Mouse (Mus musculus) kidney, postnatal 0 days (tissue): ENCODE measurements around the gene Hoxd12. TPM values are rescaled to one million over a fixed set of nuclear protein-coding genes. Genes with fewer than 3 reads are reported as not detected.
A peak's percentile ranks its signal among the peaks of the same experiment; 100 is the strongest.

ENCODE experiments used
- ATAC-seq: fragments of 200-750 bp; cut with Nextera tagmentation; replicated peaks from 2 replicates; pipeline ENCODE4 v1.8.0; 2017; ENCODE audit warnings: low read depth, moderate number of reproducible peaks, moderate TSS enrichment, moderate library complexity; ENCODE audit not compliant: low FRiP score
- DNase-seq: peaks from one replicate; pipeline ENCODE4 v3.0.0-alpha.2; 2016; ENCODE audit warnings: low spot score
- H3K27ac ChIP-seq: fragments of 300-500 bp; sonication (generic); 2 replicates; pipeline ENCODE4 v1.5.1; 2014; ENCODE audit warnings: mild to moderate bottlenecking
- H3K27me3 ChIP-seq: fragments of 300-500 bp; sonication (generic); 2 replicates; pipeline ENCODE4 v1.6.1; 2014; ENCODE audit warnings: low read length, mixed read lengths; ENCODE audit not compliant: insufficient read depth
- H3K36me3 ChIP-seq: fragments of 300-500 bp; sonication (generic); 2 replicates; pipeline ENCODE4 v1.6.1; 2014; ENCODE audit warnings: low read length, mixed read lengths; ENCODE audit not compliant: insufficient read depth
- H3K4me1 ChIP-seq: fragments of 300-500 bp; sonication (generic); replicated peaks from 2 replicates; pipeline ENCODE4 v1.6.1; 2014; ENCODE audit warnings: antibody characterized with exemption, low read length, mixed read lengths; ENCODE audit not compliant: insufficient read depth
- H3K4me2 ChIP-seq: fragments of 300-500 bp; sonication (generic); 2 replicates; pipeline ENCODE4 v1.6.1; 2014; ENCODE audit warnings: mild to moderate bottlenecking, low read length, moderate library complexity, mixed read lengths
- H3K4me3 ChIP-seq: fragments of 300-500 bp; sonication (generic); replicated peaks from 2 replicates; pipeline ENCODE4 v1.5.1; 2014; ENCODE audit warnings: low read depth, low read length
- H3K9ac ChIP-seq: fragments of 300-500 bp; sonication (generic); 2 replicates; pipeline ENCODE4 v1.6.1; 2014; ENCODE audit warnings: low read depth, low read length
- H3K9me3 ChIP-seq: fragments of 300-500 bp; sonication (generic); replicated peaks from 2 replicates; pipeline ENCODE4 v1.6.1; 2016; ENCODE audit warnings: low read length, inconsistent platforms, mixed read lengths
- CTCF ChIP-seq: IDR thresholded peaks from 2 replicates; pipeline ENCODE4 v1.5.1; 2016; ENCODE audit warnings: antibody characterized with exemption, low read depth, mild to moderate bottlenecking, moderate library complexity
- WGBS: fragments of 180-500 bp; shearing (Covaris S2); extraction: QIAGEN DNeasy Blood & Tissue Kit; methylation state at CpG from one replicate; pipeline ENCODE4 v1.1.7; 2014; 5-methylcytosine and 5-hydroxymethylcytosine counted together
- microRNA counts: library from miRNA; unstranded; fragments of <30 nt; microRNA quantifications from one replicate; lab custom pipeline; 2015
- microRNA-seq: library from miRNA; unstranded; fragments of <30 nt; microRNA quantifications from one replicate; pipeline ENCODE4, GENCODE M21; 2016
- polyA plus RNA-seq: library from polyadenylated mRNA; unstranded; fragments of >200 nt; fragmentation: Nextera tagmentation; extraction: Ambion mirVana; gene quantifications from 2 replicates; pipeline ENCODE4 v1.2.1, GENCODE M21; 2015

Gene Hoxd12
- polyA plus RNA-seq, 1 experiment from 2014 or later: 2.8 TPM

DNA sequence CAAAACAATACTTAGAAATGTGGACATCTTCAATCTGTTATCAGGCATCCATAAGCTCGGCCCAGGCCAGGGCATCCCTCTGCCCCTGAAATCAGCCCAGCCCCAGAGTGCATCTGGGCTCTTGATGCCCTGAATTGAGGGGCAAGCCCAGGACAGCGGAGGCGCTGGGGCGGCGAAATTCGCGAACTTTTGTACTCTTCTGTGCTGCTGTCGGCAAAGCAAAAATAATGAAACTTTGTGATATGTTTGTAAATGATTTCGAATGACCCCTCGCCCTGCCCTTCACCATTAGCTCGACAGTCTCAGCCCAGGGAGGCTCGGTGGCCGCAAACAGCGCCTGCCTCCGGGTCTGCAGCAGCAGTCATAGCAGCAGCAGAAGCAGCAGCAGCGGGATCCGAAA, 50.4 kb downstream of the Hoxd12 start:
- peak overlapping the region; percentile 9; the same call in 1 of the 2 replicates for H3K4me3 ChIP-seq
- WGBS: 62% methylated on average over 17 of the region's 17 CpGs
- H3K27me3 ChIP-seq: no peaks in the 10 kb centered on the region
- DNase-seq (no peak), ATAC-seq (no peak)
- H3K36me3 ChIP-seq: 0 out of 2 replicates have a peak, but pooled peaks cover 4% of the 10 kb centered on the region
- no peaks in the 10 kb centered on the region for H3K9me3 ChIP-seq
- H3K27ac ChIP-seq: no peak overlapping the region
- peak overlapping the region; percentile 65 for H3K4me2 ChIP-seq
- H3K4me1 ChIP-seq: peaks cover 42% of the 10 kb centered on the region
- 0 out of 2 replicates have a peak overlapping the region, but pooled peaks have one; percentile 27 for H3K9ac ChIP-seq
- no peak for TF ChIP-seq CTCF

DNA sequence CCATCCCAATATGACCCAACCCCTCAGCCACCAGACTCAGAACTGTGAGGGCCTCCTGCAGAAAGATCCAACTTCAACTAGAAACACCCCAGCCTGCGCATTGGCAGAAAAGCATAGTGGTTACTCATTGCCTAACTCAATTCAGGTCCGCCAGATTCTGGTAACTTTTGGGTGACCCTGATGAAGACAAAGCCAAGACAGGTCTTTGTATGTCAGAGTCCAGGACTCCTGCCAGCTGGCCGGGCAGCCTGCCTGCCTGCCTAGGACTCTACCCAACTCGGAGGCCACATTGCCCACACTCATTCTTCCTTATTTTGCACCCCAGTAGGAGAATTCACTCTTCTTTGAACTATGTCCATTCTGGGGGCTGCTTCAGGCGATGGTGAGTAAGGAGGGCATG, 51.7 kb downstream of the Hoxd12 start, which contains the start of gene Gm28230:
TSS of gene Gm28230 (plus strand) at position 178 of the 400 bp plus-strand sequence.
- Histone ChIP-seq H3K36me3 (0 out of 2 replicates have a peak, but pooled peaks cover 4% of the 10 kb centered on the region), H3K4me1 (peaks cover 33% of the 10 kb centered on the region), H3K4me2 (peak within 1 kb of the TSS; percentile 65), H3K4me3 (peak within 1 kb of the TSS; percentile 30), H3K9ac (peak within 1 kb of the TSS; percentile 59), H3K27me3 (no peaks in the 10 kb centered on the region), H3K27ac (peak within 1 kb of the TSS; percentile 76), H3K9me3 (no peaks in the 10 kb centered on the region)
- no peak for TF ChIP-seq CTCF
- ATAC-seq (no peak), DNase-seq (no peak)
- WGBS: 61% methylated on average over 5 of the region's 5 CpGs

DNA sequence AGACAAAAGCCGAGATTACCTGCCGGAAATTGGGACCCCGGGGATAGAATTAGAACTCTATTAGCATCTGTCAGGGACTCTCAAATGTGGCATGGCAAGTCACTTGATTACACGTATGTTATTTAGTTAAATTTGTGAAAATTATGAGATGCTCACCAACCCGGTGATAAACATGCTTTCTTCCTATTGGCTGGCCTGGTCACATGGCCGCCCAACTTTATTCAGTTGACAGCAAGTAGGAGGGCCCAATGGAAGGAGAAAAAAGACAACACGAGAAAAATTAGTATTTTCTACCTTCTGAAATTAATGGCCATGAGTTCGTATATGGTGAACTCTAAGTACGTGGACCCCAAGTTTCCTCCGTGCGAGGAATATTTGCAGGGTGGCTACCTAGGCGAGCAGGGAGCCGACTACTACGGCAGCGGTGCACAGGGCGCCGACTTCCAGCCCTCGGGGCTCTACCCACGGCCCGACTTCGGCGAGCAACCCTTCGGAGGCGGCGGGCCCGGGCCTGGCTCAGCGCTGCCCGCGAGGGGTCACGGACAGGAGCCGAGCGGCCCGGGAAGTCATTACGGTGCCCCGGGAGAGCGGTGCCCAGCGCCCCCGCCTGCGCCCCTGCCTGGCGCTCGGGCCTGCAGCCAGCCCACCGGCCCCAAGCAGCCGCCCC, 52.3 kb downstream of the Hoxd12 start:
- no peaks in the 10 kb centered on the region for H3K9me3 ChIP-seq
- 0 out of 2 replicates have a peak, but pooled peaks cover 4% of the 10 kb centered on the region for H3K36me3 ChIP-seq
- peaks cover 36% of the 10 kb centered on the region for H3K4me1 ChIP-seq
- DNase-seq: no peak
- TF ChIP-seq CTCF: no peak
- peak overlapping the region; percentile 30 for H3K4me3 ChIP-seq
- H3K9ac ChIP-seq: peak overlapping the region; percentile 59
- peak overlapping the region; percentile 65 for H3K4me2 ChIP-seq
- 18% methylated on average over 43 of the region's 43 CpGs for WGBS
- H3K27ac ChIP-seq: peak overlapping the region; percentile 76
- no peaks in the 10 kb centered on the region for H3K27me3 ChIP-seq
- peak; percentile 38 for ATAC-seq

MicroRNA genes within 50 kb of the gene (microRNA counts, 519-probe panel; counts per million panel counts)
- 7,340 counts per million, percentile 96 among the panel's probes with 10 or more counts for microRNA mmu-miR-10b (lab: Ali Mortazavi, UCI)

Small RNA genes within 50 kb of the gene (microRNA-seq; reads per million reads assigned to microRNA genes)
- gene Gm44463 (not detected), gene Mir10b (81,719 reads per million, percentile 100 among the genes with 10 or more reads in this experiment)

Other genes with a start within 250 kb of the Hoxd12 start
- gene Lnpk, start 95.6 kb upstream of the Hoxd12 start, polyA plus RNA-seq: 17.1 and 19.5 TPM in 2 replicates
- 0.08 TPM in 1 of 2 replicates, not detected in the other for gene Evx2, start 15.5 kb upstream of the Hoxd12 start, polyA plus RNA-seq
- gene Hoxd13, start 6.7 kb upstream of the Hoxd12 start, polyA plus RNA-seq: 0.10 TPM in 1 of 2 replicates, not detected in the other
- gene Hoxd11, start 4.5 kb downstream of the Hoxd12 start, polyA plus RNA-seq: 19.7 and 23.8 TPM in 2 replicates
- 44.6 and 45.5 TPM in 2 replicates for gene Hoxd10, start 16.9 kb downstream of the Hoxd12 start, polyA plus RNA-seq
- 57.8 and 67.0 TPM in 2 replicates for gene Hoxd9, start 22.7 kb downstream of the Hoxd12 start, polyA plus RNA-seq
- gene Hoxd8, start 29.6 kb downstream of the Hoxd12 start, polyA plus RNA-seq: 73.4 and 76.7 TPM in 2 replicates
- 7.9 and 8.0 TPM in 2 replicates for gene Hoxd3, start 36.9 kb downstream of the Hoxd12 start, polyA plus RNA-seq
- 3.3 and 4.4 TPM in 2 replicates for gene Hoxd4, start 36.9 kb downstream of the Hoxd12 start, polyA plus RNA-seq
- gene Gm28230, start 51.7 kb downstream of the Hoxd12 start, polyA plus RNA-seq: 1.1 and 1.3 TPM in 2 replicates
- 1.2 and 1.8 TPM in 2 replicates for gene Hoxd1, start 88.0 kb downstream of the Hoxd12 start, polyA plus RNA-seq
- 152 and 168 TPM in 2 replicates for gene Mtx2, start 150.8 kb downstream of the Hoxd12 start, polyA plus RNA-seq